Mouse (Mus musculus): ENCODE results near the gene Atp1b1. TPM values are rescaled to one million over a fixed set of nuclear protein-coding genes. Genes with fewer than 3 reads are reported as not detected.

Gene Atp1b1
- polyA plus RNA-seq, 1 experiment from 2014 or later = 184 TPM

GRCm38 (mm10) chr1:164436749-164437148 is 21.4 kb downstream of the Atp1b1 start:
- WGBS = 87% methylated on average over 7 of the region's 7 CpGs
- Histone ChIP-seq H3K27me3 (replicated peaks; ENCODE audit: control insufficient read depth, insufficient read depth, low read length) (no peaks in the 10 kb centered on the region), H3K27ac (ENCODE audit: low read length) (no peak overlapping the region), H3K36me3 (ENCODE audit: control insufficient read depth, insufficient read depth, low read length) (peaks cover 21% of the 10 kb centered on the region), H3K4me1 (ENCODE audit: control insufficient read depth, insufficient read depth, low read length) (no peaks in the 10 kb centered on the region), H3K9ac (ENCODE audit: low read depth, low read length) (no peak overlapping the region), H3K9me3 (ENCODE audit: control insufficient read depth, low read length) (no peaks in the 10 kb centered on the region), H3K4me3 (ENCODE audit: low read length) (no peak overlapping the region), H3K4me2 (ENCODE audit: low read depth, low read length) (no peak overlapping the region)
- no peak for ATAC-seq

GRCm38 (mm10) chr1:164434049-164434448 is 24.1 kb downstream of the Atp1b1 start:
- H3K4me1 ChIP-seq (ENCODE audit: control insufficient read depth, insufficient read depth, low read length) = no peaks in the 10 kb centered on the region
- no peaks in the 10 kb centered on the region for H3K27me3 ChIP-seq (replicated peaks; ENCODE audit: control insufficient read depth, insufficient read depth, low read length)
- H3K4me2 ChIP-seq (ENCODE audit: low read depth, low read length) = no peak overlapping the region
- 45% methylated on average over 6 of the region's 6 CpGs for WGBS
- H3K36me3 ChIP-seq (ENCODE audit: control insufficient read depth, insufficient read depth, low read length) = peaks cover 13% of the 10 kb centered on the region; the same call in 1 of the 2 replicates
- no peak overlapping the region for H3K4me3 ChIP-seq (ENCODE audit: low read length)
- H3K27ac ChIP-seq (ENCODE audit: low read length) = peak overlapping the region; percentile 48
- H3K9me3 ChIP-seq (ENCODE audit: control insufficient read depth, low read length) = no peaks in the 10 kb centered on the region
- peak; percentile 72 for ATAC-seq
- no peak overlapping the region for H3K9ac ChIP-seq (ENCODE audit: low read depth, low read length)

- no peaks in the 10 kb centered on the region for H3K27me3 ChIP-seq (replicated peaks; ENCODE audit: control insufficient read depth, insufficient read depth, low read length)
- H3K9ac ChIP-seq (ENCODE audit: low read depth, low read length) = no peak overlapping the region
- no peaks in the 10 kb centered on the region for H3K4me1 ChIP-seq (ENCODE audit: control insufficient read depth, insufficient read depth, low read length)
- H3K4me3 ChIP-seq (ENCODE audit: low read length) = no peak overlapping the region
- H3K4me2 ChIP-seq (ENCODE audit: low read depth, low read length) = no peak overlapping the region
- peaks cover 6% of the 10 kb centered on the region; the same call in 1 of the 2 replicates for H3K36me3 ChIP-seq (ENCODE audit: control insufficient read depth, insufficient read depth, low read length)
- WGBS = 66% methylated on average over 5 of the region's 5 CpGs
- H3K27ac ChIP-seq (ENCODE audit: low read length) = no peak overlapping the region
- ATAC-seq = no peak
- H3K9me3 ChIP-seq (ENCODE audit: control insufficient read depth, low read length) = no peaks in the 10 kb centered on the region
Measured at GRCm38 (mm10) chr1:164432649-164433048, 25.5 kb downstream of the Atp1b1 start.

- 89% methylated on average over 9 of the region's 9 CpGs for WGBS
- no peaks in the 10 kb centered on the region; the same call in 1 of the 2 replicates for H3K9me3 ChIP-seq (ENCODE audit: control insufficient read depth, low read length)
- H3K4me1 ChIP-seq (ENCODE audit: control insufficient read depth, insufficient read depth, low read length) = no peaks in the 10 kb centered on the region
- no peak overlapping the region for H3K4me3 ChIP-seq (ENCODE audit: low read length)
- no peaks in the 10 kb centered on the region for H3K36me3 ChIP-seq (ENCODE audit: control insufficient read depth, insufficient read depth, low read length)
- ATAC-seq = no peak
- no peaks in the 10 kb centered on the region for H3K27me3 ChIP-seq (replicated peaks; ENCODE audit: control insufficient read depth, insufficient read depth, low read length)
- H3K9ac ChIP-seq (ENCODE audit: low read depth, low read length) = no peak overlapping the region
- no peak overlapping the region for H3K4me2 ChIP-seq (ENCODE audit: low read depth, low read length)
- H3K27ac ChIP-seq (ENCODE audit: low read length) = no peak overlapping the region
Measured at GRCm38 (mm10) chr1:164428644-164429043, 29.5 kb downstream of the Atp1b1 start.

GRCm38 (mm10) chr1:164427777-164428176 is 30.4 kb downstream of the Atp1b1 start:
- no peak overlapping the region for H3K27ac ChIP-seq (ENCODE audit: low read length)
- H3K9me3 ChIP-seq (ENCODE audit: control insufficient read depth, low read length) = no peaks in the 10 kb centered on the region; the same call in 1 of the 2 replicates
- no peaks in the 10 kb centered on the region for H3K36me3 ChIP-seq (ENCODE audit: control insufficient read depth, insufficient read depth, low read length)
- no peaks in the 10 kb centered on the region for H3K27me3 ChIP-seq (replicated peaks; ENCODE audit: control insufficient read depth, insufficient read depth, low read length)
- no peaks in the 10 kb centered on the region for H3K4me1 ChIP-seq (ENCODE audit: control insufficient read depth, insufficient read depth, low read length)
- 79% methylated on average over 7 of the region's 7 CpGs for WGBS
- no peak for ATAC-seq
- H3K4me2 ChIP-seq (ENCODE audit: low read depth, low read length) = no peak overlapping the region
- no peak overlapping the region for H3K9ac ChIP-seq (ENCODE audit: low read depth, low read length)
- no peak overlapping the region for H3K4me3 ChIP-seq (ENCODE audit: low read length)

- Histone ChIP-seq H3K36me3 (ENCODE audit: control insufficient read depth, insufficient read depth, low read length) (no peaks in the 10 kb centered on the region), H3K4me3 (ENCODE audit: low read length) (no peak overlapping the region), H3K4me1 (ENCODE audit: control insufficient read depth, insufficient read depth, low read length) (no peaks in the 10 kb centered on the region), H3K27me3 (replicated peaks; ENCODE audit: control insufficient read depth, insufficient read depth, low read length) (no peaks in the 10 kb centered on the region), H3K4me2 (ENCODE audit: low read depth, low read length) (no peak overlapping the region), H3K9me3 (ENCODE audit: control insufficient read depth, low read length) (no peaks in the 10 kb centered on the region; the same call in 1 of the 2 replicates), H3K27ac (ENCODE audit: low read length) (no peak overlapping the region), H3K9ac (ENCODE audit: low read depth, low read length) (no peak overlapping the region)
- 72% methylated on average over 7 of the region's 7 CpGs for WGBS
- ATAC-seq = peak; percentile 57
Measured at GRCm38 (mm10) chr1:164426227-164426626, 31.9 kb downstream of the Atp1b1 start.

GRCm38 (mm10) chr1:164420623-164421354 is 37.4 kb downstream of the Atp1b1 start:
- Histone ChIP-seq H3K4me2 (ENCODE audit: low read depth, low read length) (0 out of 2 replicates have a peak overlapping the region, but pooled peaks have one; percentile 5), H3K27me3 (replicated peaks; ENCODE audit: control insufficient read depth, insufficient read depth, low read length) (no peaks in the 10 kb centered on the region), H3K4me3 (ENCODE audit: low read length) (no peak overlapping the region), H3K27ac (ENCODE audit: low read length) (peak overlapping the region; percentile 80), H3K9ac (ENCODE audit: low read depth, low read length) (no peak overlapping the region), H3K4me1 (ENCODE audit: control insufficient read depth, insufficient read depth, low read length) (peaks cover 11% of the 10 kb centered on the region), H3K36me3 (ENCODE audit: control insufficient read depth, insufficient read depth, low read length) (no peaks in the 10 kb centered on the region), H3K9me3 (ENCODE audit: control insufficient read depth, low read length) (no peaks in the 10 kb centered on the region; the same call in 1 of the 2 replicates)
- 46% methylated on average over 6 of the region's 6 CpGs for WGBS
- peak; percentile 91 for ATAC-seq

- Histone ChIP-seq H3K27ac (ENCODE audit: low read length) (peak overlapping the region; percentile 69), H3K4me2 (ENCODE audit: low read depth, low read length) (no peak overlapping the region), H3K4me1 (ENCODE audit: control insufficient read depth, insufficient read depth, low read length) (peaks cover 11% of the 10 kb centered on the region), H3K9ac (ENCODE audit: low read depth, low read length) (no peak overlapping the region), H3K4me3 (ENCODE audit: low read length) (no peak overlapping the region), H3K36me3 (ENCODE audit: control insufficient read depth, insufficient read depth, low read length) (no peaks in the 10 kb centered on the region), H3K9me3 (ENCODE audit: control insufficient read depth, low read length) (no peaks in the 10 kb centered on the region), H3K27me3 (replicated peaks; ENCODE audit: control insufficient read depth, insufficient read depth, low read length) (no peaks in the 10 kb centered on the region)
- no peak for ATAC-seq
- WGBS = 54% methylated on average over 8 of the region's 8 CpGs
Measured at GRCm38 (mm10) chr1:164419401-164419800, 38.8 kb downstream of the Atp1b1 start.

- ATAC-seq = no peak
- Histone ChIP-seq H3K9me3 (ENCODE audit: control insufficient read depth, low read length) (no peaks in the 10 kb centered on the region), H3K27me3 (replicated peaks; ENCODE audit: control insufficient read depth, insufficient read depth, low read length) (no peaks in the 10 kb centered on the region), H3K36me3 (ENCODE audit: control insufficient read depth, insufficient read depth, low read length) (no peaks in the 10 kb centered on the region), H3K4me1 (ENCODE audit: control insufficient read depth, insufficient read depth, low read length) (peaks cover 11% of the 10 kb centered on the region), H3K27ac (ENCODE audit: low read length) (peak overlapping the region; percentile 52), H3K9ac (ENCODE audit: low read depth, low read length) (no peak overlapping the region), H3K4me3 (ENCODE audit: low read length) (no peak overlapping the region), H3K4me2 (ENCODE audit: low read depth, low read length) (no peak overlapping the region)
- WGBS = 54% methylated on average over 10 of the region's 10 CpGs
Measured at GRCm38 (mm10) chr1:164418320-164418719, 39.8 kb downstream of the Atp1b1 start.

Measured in intestine, embryonic 16.5 days (tissue).